Mouse (Mus musculus) liver, postnatal 0 days (tissue): ENCODE measurements around the gene Fcamr.

ENCODE experiments used
- CTCF ChIP-seq: sonication (generic); IDR thresholded peaks from 2 replicates; pipeline ENCODE4 v1.5.1; 2016; ENCODE audit warnings: antibody characterized with exemption, low read depth
- EP300 ChIP-seq: IDR thresholded peaks from 2 replicates; pipeline ENCODE4 v1.6.1; 2016; ENCODE audit warnings: antibody characterized with exemption, low read depth, mild to moderate bottlenecking

DNA sequence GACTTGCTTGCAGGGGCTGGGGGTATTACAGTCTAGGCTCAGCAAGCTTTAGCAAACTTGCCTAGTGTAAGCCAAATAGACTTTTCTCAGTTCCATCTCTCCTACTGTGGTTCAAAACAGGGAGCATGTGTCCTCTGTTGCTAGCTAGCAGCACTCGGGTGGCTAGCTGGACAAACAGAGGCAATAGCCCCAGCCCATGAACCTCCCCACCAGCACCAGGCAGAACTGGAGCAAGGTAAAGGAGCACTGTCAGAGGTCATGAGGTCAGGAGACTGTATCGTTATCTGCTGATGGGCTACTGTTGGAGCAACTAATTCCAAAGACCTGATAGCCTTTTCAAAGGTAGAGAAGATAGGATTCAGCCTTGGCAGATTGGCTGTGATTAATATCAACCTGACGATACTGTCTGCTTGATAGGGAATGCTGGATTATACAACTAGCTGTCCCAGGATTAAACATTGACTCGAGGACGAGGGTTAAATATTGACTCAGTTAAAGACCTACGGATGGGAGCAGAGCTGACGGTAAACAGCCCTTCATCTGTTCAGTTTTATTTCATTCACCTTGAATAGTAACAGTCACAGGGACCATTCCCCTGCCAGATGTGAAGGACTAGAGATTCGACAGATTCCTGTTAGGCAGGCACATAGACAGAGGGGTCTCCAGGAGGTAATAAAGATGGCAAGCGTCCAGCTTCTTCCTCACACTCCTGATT is 21.4 kb downstream of the Fcamr start:
- TF ChIP-seq CTCF (no peak), EP300 (no peak)
